Mouse (Mus musculus): Measurements from ENCODE around the gene Golt1a. TPM values are rescaled to one million over a fixed set of nuclear protein-coding genes. Genes with fewer than 3 reads are reported as not detected.

Golt1a gene
- polyA plus RNA-seq, 1 experiment from 2014 or later = not detected

DNA sequence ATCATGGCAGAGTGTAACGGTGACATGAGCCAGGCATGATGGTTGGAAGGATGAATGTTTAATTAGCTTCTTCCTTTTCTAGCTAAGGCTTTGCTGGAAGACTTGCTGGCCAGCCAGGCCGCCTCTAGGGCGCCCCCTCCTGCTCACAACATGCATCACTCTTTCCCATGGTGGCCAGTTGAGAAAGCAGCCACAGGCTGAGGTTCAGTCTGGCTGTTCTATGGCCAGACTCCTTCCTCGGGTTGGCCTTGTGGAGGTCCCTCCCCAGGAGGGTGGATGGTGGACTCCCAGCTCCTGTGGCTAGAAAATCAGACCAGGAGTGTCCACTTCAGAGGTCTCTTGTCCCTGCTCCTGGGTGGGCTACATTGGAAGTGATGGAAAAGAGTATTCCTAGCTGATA, 2.8 kb upstream of the Golt1a start:
- H3K4me3 ChIP-seq = no peak overlapping the region
- peaks cover 10% of the 10 kb centered on the region; the same call in 1 of the 2 replicates for H3K4me1 ChIP-seq
- H3K27ac ChIP-seq = no peak overlapping the region
- 11% methylated on average over 4 of the region's 4 CpGs for WGBS
- H3K9ac ChIP-seq = no peak overlapping the region
- no peaks in the 10 kb centered on the region for H3K27me3 ChIP-seq
- no peaks in the 10 kb centered on the region for H3K9me3 ChIP-seq
- ATAC-seq (ENCODE audit: insufficient number of reproducible peaks, insufficient read depth, low FRiP score, low TSS enrichment) = no peak
- no peaks in the 10 kb centered on the region for H3K36me3 ChIP-seq
- H3K4me2 ChIP-seq (replicated peaks) = no peak overlapping the region

- H3K9ac ChIP-seq = no peak overlapping the region
- H3K4me3 ChIP-seq = no peak overlapping the region
- no peaks in the 10 kb centered on the region for H3K36me3 ChIP-seq
- 19% methylated on average over 6 of the region's 6 CpGs for WGBS
- no peak overlapping the region for H3K4me2 ChIP-seq (replicated peaks)
- H3K4me1 ChIP-seq = peaks cover 10% of the 10 kb centered on the region; the same call in 1 of the 2 replicates
- no peaks in the 10 kb centered on the region for H3K9me3 ChIP-seq
- no peaks in the 10 kb centered on the region; the same call in 1 of the 2 replicates for H3K27me3 ChIP-seq
- no peak overlapping the region for H3K27ac ChIP-seq
- ATAC-seq (ENCODE audit: insufficient number of reproducible peaks, insufficient read depth, low FRiP score, low TSS enrichment) = no peak
Observed at GRCm38 (mm10) chr1:133307318-133307717, 2.3 kb upstream of the Golt1a start.

- 0 out of 2 replicates have a peak, but pooled peaks have one; percentile 31 for ATAC-seq (ENCODE audit: insufficient number of reproducible peaks, insufficient read depth, low FRiP score, low TSS enrichment)
- H3K27ac ChIP-seq = no peak overlapping the region
- no peaks in the 10 kb centered on the region; the same call in 1 of the 2 replicates for H3K27me3 ChIP-seq
- H3K9ac ChIP-seq = no peak overlapping the region
- no peaks in the 10 kb centered on the region for H3K36me3 ChIP-seq
- no peaks in the 10 kb centered on the region for H3K9me3 ChIP-seq
- no peak overlapping the region for H3K4me2 ChIP-seq (replicated peaks)
- 49% methylated on average over 4 of the region's 4 CpGs for WGBS
- H3K4me1 ChIP-seq = peaks cover 9% of the 10 kb centered on the region; the same call in 1 of the 2 replicates
- H3K4me3 ChIP-seq = no peak overlapping the region
Observed at GRCm38 (mm10) chr1:133311240-133311639, 1.6 kb downstream of the Golt1a start.

DNA sequence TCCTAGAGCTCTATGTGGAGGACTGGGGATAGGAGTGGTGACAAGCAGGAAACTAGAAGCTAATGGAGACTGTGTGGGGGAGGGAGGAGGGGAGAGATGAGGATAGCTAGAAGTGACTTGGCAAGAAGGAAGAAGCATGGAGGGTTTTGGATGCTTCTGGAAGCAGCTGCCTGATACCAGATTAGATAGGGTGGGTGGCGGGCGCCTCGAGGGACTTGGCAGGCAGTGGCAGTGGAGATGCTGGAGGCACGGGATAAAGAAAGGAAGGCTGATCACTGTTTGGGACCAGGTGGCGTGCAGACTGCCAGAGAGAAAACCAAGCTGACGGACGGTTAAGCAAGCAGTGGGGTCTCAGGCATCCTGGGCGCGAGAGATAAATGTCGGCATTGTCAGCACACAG, 2.3 kb downstream of the Golt1a start:
- H3K4me2 ChIP-seq (replicated peaks) = peak overlapping the region; percentile 8; the same call in 1 of the 2 replicates
- H3K27ac ChIP-seq = no peak overlapping the region
- 14% methylated on average over 10 of the region's 10 CpGs for WGBS
- no peaks in the 10 kb centered on the region; the same call in 1 of the 2 replicates for H3K27me3 ChIP-seq
- no peak overlapping the region for H3K4me3 ChIP-seq
- H3K9me3 ChIP-seq = no peaks in the 10 kb centered on the region
- peak overlapping the region; percentile 5; the same call in 1 of the 2 replicates for H3K9ac ChIP-seq
- no peaks in the 10 kb centered on the region for H3K36me3 ChIP-seq
- peaks cover 9% of the 10 kb centered on the region; the same call in 1 of the 2 replicates for H3K4me1 ChIP-seq
- ATAC-seq (ENCODE audit: insufficient number of reproducible peaks, insufficient read depth, low FRiP score, low TSS enrichment) = no peak

DNA sequence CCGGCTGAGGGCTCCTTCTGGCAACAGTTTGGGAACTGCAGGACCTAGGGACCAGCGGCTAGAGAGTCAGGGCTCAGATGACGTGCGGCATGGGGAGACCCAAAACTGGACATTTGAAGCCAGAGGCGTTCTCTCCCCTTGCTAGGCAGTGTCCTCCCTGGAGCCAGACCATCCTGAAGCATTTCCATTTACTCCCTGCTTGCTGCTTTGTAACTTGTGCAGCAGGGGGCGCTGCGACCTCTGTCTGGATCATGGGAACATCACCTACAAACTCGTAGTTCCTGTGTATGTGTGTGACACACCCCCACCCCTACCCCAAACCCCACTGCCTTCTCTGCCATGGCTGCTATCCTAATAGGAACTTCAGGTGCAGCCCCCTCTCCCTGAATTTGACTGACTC, 4.8 kb downstream of the Golt1a start:
- ATAC-seq (ENCODE audit: insufficient number of reproducible peaks, insufficient read depth, low FRiP score, low TSS enrichment) = no peak
- Histone ChIP-seq H3K4me2 (replicated peaks) (no peak overlapping the region), H3K9ac (no peak overlapping the region), H3K9me3 (0 out of 2 replicates have a peak, but pooled peaks cover 6% of the 10 kb centered on the region), H3K27ac (no peak overlapping the region), H3K4me3 (no peak overlapping the region), H3K4me1 (peaks cover 9% of the 10 kb centered on the region; the same call in 1 of the 2 replicates), H3K36me3 (no peaks in the 10 kb centered on the region), H3K27me3 (no peaks in the 10 kb centered on the region; the same call in 1 of the 2 replicates)
- 19% methylated on average over 8 of the region's 8 CpGs for WGBS

GRCm38 (mm10) chr1:133315775-133316174, 6.2 kb downstream of the Golt1a start:
- Histone ChIP-seq H3K9me3 (0 out of 2 replicates have a peak, but pooled peaks cover 6% of the 10 kb centered on the region), H3K27ac (no peak overlapping the region), H3K4me3 (no peak overlapping the region), H3K27me3 (no peaks in the 10 kb centered on the region; the same call in 1 of the 2 replicates), H3K36me3 (no peaks in the 10 kb centered on the region), H3K9ac (no peak overlapping the region), H3K4me2 (replicated peaks) (no peak overlapping the region), H3K4me1 (peaks cover 9% of the 10 kb centered on the region; the same call in 1 of the 2 replicates)
- 85% methylated on average over 6 of the region's 6 CpGs for WGBS
- no peak for ATAC-seq (ENCODE audit: insufficient number of reproducible peaks, insufficient read depth, low FRiP score, low TSS enrichment)

DNA sequence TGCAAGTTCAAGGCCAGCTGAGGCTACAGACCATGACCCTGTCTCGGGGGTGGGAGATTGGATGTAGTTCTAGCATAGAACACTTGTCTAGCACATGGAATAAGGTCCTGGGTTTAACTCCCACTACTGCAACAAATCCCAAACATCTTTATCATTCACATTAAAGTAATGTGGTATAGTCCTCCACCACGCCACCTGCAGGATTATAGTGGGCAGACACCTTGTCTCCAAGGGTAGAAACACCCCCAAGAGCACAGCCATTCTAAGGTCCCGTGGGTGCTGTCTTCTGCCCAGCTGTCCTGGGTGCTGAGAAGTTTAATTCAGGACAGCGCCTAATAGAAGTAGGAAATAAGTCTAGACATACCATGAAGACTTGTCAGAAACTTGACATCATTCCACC, 7.0 kb downstream of the Golt1a start:
- no peak for ATAC-seq (ENCODE audit: insufficient number of reproducible peaks, insufficient read depth, low FRiP score, low TSS enrichment)
- peaks cover 9% of the 10 kb centered on the region; the same call in 1 of the 2 replicates for H3K4me1 ChIP-seq
- WGBS = 73% methylated on average over 4 of the region's 4 CpGs
- H3K4me2 ChIP-seq (replicated peaks) = no peak overlapping the region
- no peak overlapping the region for H3K9ac ChIP-seq
- H3K4me3 ChIP-seq = no peak overlapping the region
- H3K9me3 ChIP-seq = 0 out of 2 replicates have a peak, but pooled peaks cover 6% of the 10 kb centered on the region
- no peaks in the 10 kb centered on the region for H3K36me3 ChIP-seq
- H3K27me3 ChIP-seq = no peaks in the 10 kb centered on the region; the same call in 1 of the 2 replicates
- no peak overlapping the region for H3K27ac ChIP-seq

DNA sequence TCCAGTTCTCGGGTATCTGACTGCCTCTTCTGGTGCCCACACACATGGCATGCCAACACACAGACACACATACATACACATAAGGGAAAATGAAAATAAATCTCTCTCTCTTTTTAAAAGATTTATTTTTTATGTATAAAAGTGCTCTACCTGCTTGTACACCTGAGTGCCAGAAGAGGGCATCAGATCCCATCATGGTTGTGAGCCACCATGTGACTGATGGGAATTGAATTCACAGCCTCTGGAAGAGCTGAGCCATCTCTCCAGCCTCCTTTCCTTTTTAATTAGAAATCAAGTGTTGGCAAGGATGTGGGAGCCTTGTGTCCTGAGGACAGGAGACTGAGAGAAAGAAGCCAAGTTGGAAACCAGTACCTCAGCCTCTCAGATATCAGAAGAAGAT, 7.5 kb downstream of the Golt1a start:
- WGBS = 77% methylated on average over 1 of the region's 1 CpGs
- ATAC-seq (ENCODE audit: insufficient number of reproducible peaks, insufficient read depth, low FRiP score, low TSS enrichment) = no peak
- no peak overlapping the region for H3K4me3 ChIP-seq

DNA sequence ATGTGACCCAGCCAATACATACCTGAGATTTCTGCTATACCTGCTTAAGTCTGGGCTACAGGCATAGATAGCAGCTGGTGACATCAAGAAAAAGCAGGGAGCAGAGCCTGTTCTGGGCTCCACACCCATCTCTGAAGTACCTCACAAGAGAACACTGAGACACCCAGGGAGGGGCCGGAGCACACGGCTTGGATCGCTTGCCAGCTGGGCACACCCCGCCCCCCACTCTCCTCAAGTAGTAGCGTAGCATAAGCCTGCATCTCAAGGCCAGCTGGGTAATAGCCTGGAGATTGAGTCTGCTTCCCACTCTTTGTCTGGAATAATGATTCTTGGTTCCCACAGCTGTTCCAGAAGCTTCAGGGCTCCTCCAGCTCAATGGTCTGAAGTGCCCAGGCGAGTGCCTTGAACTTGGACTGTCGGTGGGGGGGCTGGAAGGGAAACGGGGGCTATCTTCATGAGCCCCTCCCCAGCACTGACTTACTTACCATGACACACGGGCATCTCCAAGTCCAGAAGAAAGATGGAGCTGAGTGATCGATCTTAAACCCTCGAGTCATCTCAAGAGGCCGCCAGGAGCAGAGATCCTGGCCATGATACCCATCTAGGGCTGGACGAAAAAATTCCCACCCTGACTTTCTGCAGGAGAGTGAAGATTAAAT, 11.8 kb downstream of the Golt1a start, which contains the start of gene Kiss1:
Gene Kiss1, plus strand, starts transcription at position 609 of the 659 bp plus-strand sequence.
- no peaks in the 10 kb centered on the region for H3K36me3 ChIP-seq
- no peak within 1 kb of the TSS for H3K9ac ChIP-seq

More for the DNA sequence above, 7.5 kb downstream of the Golt1a start:
- no peak overlapping the region for H3K4me2 ChIP-seq (replicated peaks)
- peaks cover 5% of the 10 kb centered on the region; the same call in 1 of the 2 replicates for H3K4me1 ChIP-seq
- no peak overlapping the region for H3K9ac ChIP-seq
- no peaks in the 10 kb centered on the region; the same call in 1 of the 2 replicates for H3K27me3 ChIP-seq
- H3K9me3 ChIP-seq = 0 out of 2 replicates have a peak, but pooled peaks cover 6% of the 10 kb centered on the region
- H3K36me3 ChIP-seq = no peaks in the 10 kb centered on the region
- H3K27ac ChIP-seq = no peak overlapping the region

GRCm38 (mm10) chr1:133323333-133323732, 13.7 kb downstream of the Golt1a start:
- peaks cover 7% of the 10 kb centered on the region for H3K4me1 ChIP-seq
- no peaks in the 10 kb centered on the region for H3K36me3 ChIP-seq
- H3K27ac ChIP-seq = no peak overlapping the region
- WGBS = 37% methylated on average over 5 of the region's 5 CpGs
- 0 out of 2 replicates have a peak, but pooled peaks cover 3% of the 10 kb centered on the region for H3K9me3 ChIP-seq
- no peak overlapping the region for H3K4me2 ChIP-seq (replicated peaks)
- no peak overlapping the region for H3K9ac ChIP-seq
- no peak; the same call in 1 of the 2 replicates for ATAC-seq (ENCODE audit: insufficient number of reproducible peaks, insufficient read depth, low FRiP score, low TSS enrichment)
- peaks cover 11% of the 10 kb centered on the region for H3K27me3 ChIP-seq
- no peak overlapping the region for H3K4me3 ChIP-seq

More for the DNA sequence above, 11.8 kb downstream of the Golt1a start, which contains the start of gene Kiss1:
- Histone ChIP-seq H3K27ac (no peak within 1 kb of the TSS), H3K27me3 (no peaks in the 10 kb centered on the region), H3K4me1 (peaks cover 7% of the 10 kb centered on the region), H3K9me3 (0 out of 2 replicates have a peak, but pooled peaks cover 6% of the 10 kb centered on the region), H3K4me2 (replicated peaks) (no peak within 1 kb of the TSS), H3K4me3 (no peak within 1 kb of the TSS)
- WGBS = 88% methylated on average over 13 of the region's 13 CpGs
- no peak for ATAC-seq (ENCODE audit: insufficient number of reproducible peaks, insufficient read depth, low FRiP score, low TSS enrichment)

DNA sequence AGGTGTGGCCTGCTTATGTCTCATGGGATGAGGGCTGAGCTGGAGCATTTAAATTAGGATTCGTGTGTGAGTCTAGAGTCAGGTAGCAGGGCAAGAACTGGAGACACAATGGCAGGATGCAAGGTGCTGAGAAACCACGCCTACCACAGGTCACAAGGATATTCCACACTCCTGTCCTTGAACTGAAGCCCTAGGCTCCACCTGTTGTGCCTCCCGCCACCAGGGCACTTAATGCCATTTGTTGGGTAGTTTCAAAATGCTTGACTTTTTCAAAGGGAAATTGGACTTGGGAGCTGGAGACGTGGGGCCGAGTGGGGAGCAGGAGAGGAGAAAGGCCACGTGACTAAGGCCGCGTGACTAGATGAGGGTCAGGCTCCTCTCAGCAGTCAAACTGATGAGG, 16.4 kb downstream of the Golt1a start:
- no peak for ATAC-seq (ENCODE audit: insufficient number of reproducible peaks, insufficient read depth, low FRiP score, low TSS enrichment)
- Histone ChIP-seq H3K36me3 (no peaks in the 10 kb centered on the region), H3K27ac (no peak overlapping the region), H3K27me3 (peaks cover 35% of the 10 kb centered on the region), H3K4me1 (peaks cover 14% of the 10 kb centered on the region), H3K4me2 (replicated peaks) (no peak overlapping the region), H3K9ac (no peak overlapping the region), H3K4me3 (no peak overlapping the region), H3K9me3 (no peaks in the 10 kb centered on the region)
- 85% methylated on average over 8 of the region's 8 CpGs for WGBS

DNA sequence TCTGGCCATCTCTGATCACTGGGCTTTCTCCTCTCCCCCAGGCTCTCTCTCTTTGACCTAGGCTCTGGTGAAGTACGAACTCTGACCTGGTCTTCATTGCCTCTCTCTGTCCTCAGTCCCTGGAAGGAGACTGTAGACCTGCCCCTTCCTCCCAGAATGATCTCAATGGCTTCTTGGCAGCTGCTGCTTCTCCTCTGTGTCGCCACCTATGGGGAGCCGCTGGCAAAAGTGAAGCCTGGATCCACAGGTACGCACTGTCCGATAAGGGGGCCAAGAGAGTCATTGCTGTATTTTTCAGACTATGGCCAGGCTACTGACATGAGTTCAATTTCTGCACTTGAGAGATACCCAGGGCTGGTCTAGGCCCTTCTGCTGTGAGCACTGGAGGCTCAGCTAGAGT, 17.5 kb downstream of the Golt1a start:
- H3K36me3 ChIP-seq = no peaks in the 10 kb centered on the region
- H3K27me3 ChIP-seq = peaks cover 44% of the 10 kb centered on the region
- 59% methylated on average over 5 of the region's 5 CpGs for WGBS
- H3K4me2 ChIP-seq (replicated peaks) = no peak overlapping the region
- no peak overlapping the region for H3K27ac ChIP-seq
- no peak overlapping the region for H3K4me3 ChIP-seq
- H3K4me1 ChIP-seq = peaks cover 14% of the 10 kb centered on the region
- ATAC-seq (ENCODE audit: insufficient number of reproducible peaks, insufficient read depth, low FRiP score, low TSS enrichment) = no peak
- H3K9ac ChIP-seq = no peak overlapping the region
- no peaks in the 10 kb centered on the region for H3K9me3 ChIP-seq
